Mouse (Mus musculus): ENCODE measurements around the gene Adgrg1.

- TF ChIP-seq CTCF (IDR thresholded peaks at IDR 0.05; ENCODE audit: low read depth) = no peak
- TF ChIP-seq EP300 (optimal IDR thresholded peaks at IDR 0.05) = no peak
Measured at GRCm38 (mm10) chr8:95020821-95021220, 46.3 kb downstream of the Adgrg1 start.
